Mouse (Mus musculus) cerebellum, postnatal 10 days (tissue): ENCODE measurements around the gene Pou5f2.
A peak's percentile ranks its signal among the peaks of the same experiment; 100 is the strongest.

Source experiments
- DNase-seq, 2 experiments: peaks; one replicate each; pipeline ENCODE4 v3.0.0; 2021; ENCODE audit warnings: mixed read lengths in 2 of 2

The Pou5f2 gene

GRCm38 (mm10) chr13:78024683-78025294, at the start of gene Pou5f2:
Pou5f2 (plus strand) TSS chr13:78024902.
- DNase-seq: peak; percentile 40 to 43

DNA sequence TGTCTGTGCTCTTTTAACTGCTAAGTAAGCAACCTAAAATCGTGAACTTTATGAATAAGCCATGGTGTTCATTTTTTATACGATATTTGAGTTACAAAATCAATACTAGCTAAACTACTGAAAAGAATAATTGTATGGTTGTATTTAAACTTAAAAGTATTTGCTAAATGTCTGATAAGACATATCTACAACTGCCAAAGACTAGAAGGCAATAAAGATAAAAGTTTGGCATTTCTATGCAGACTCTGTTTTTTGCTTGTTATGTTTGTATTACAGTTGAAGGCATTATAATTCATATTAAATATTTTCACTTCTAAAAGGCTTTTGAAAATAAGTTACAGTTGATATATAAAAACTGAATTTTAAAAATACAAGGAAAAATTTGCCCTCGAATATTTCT, 48.5 kb upstream of the Pou5f2 start:
- DNase-seq: no peak

- no peak for DNase-seq
Measured at GRCm38 (mm10) chr13:77977121-77977520, 47.6 kb upstream of the Pou5f2 start.

GRCm38 (mm10) chr13:77982105-77982851, 42.4 kb upstream of the Pou5f2 start:
- peak; percentile 72 to 80 for DNase-seq

DNA sequence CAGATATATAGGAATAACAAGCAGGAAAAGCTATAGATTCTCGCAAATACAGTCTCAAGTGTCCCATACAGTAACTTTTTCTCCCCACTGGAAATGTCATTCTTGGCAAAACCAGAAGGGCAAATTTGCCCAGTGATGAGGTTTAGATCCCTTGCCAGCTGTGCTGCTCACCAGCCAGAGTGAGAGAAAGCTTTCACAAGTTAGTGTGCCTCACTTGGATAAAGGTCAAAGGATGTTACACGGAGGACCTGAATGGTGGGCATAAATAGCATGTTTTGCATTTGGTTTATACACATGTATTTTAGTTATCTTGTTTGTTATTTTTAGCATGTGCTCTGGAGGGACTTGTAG, 41.9 kb upstream of the Pou5f2 start:
- DNase-seq: no peak

DNA sequence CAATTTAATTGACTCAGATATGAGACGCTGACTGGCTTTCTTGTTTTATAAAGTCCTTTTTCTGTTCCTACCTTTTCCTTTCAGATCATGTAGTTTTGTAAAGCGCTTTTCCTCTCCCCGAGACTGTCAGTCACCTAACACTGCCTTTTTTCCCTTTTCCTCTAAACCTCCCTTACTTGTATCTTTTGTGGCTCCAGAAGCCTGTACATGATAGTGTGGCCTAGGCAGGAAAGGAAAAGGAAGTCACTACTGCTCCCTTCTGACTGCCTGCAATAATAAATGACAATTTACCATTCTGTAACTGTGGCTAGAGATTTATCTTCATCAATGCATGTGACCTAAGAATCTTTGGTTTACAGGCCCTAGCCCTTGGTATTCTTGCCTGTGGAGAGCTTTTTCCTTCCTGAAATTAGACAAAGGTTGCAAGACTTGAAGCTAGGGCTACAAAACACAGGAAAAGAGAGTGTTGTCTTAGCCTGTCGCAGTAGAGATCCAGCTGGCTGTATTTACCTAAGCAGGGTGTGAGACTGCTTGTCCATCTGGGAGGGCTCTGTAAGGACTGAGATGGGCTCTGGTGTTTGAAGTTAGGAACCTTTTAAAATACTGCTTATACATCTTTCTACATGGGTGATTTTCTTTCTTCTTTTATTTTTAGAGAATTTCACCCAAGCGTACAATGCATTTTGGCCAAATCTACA, 33.4 kb upstream of the Pou5f2 start:
- no peak for DNase-seq

- DNase-seq: no peak
Measured at GRCm38 (mm10) chr13:78004649-78005048, 20.1 kb upstream of the Pou5f2 start.

DNA sequence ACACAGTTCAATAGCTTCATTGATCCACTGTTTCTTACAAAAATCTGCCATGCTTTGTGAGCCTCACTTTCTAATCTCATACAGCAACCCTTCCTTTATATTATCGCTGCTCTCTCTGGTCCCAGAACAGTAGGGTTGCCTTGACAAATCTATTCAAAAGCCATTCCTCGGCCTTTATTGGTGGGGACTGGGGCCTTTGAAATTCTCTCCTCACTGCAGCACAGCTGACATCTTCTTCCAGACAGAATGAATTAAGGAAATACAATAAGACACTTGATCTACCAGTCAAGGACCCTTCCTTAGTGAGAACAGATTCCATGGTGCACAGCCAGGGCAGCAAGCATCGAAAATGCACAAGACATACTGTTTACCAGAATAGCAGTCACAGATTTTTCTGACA, 19.4 kb upstream of the Pou5f2 start:
- DNase-seq: no peak

DNA sequence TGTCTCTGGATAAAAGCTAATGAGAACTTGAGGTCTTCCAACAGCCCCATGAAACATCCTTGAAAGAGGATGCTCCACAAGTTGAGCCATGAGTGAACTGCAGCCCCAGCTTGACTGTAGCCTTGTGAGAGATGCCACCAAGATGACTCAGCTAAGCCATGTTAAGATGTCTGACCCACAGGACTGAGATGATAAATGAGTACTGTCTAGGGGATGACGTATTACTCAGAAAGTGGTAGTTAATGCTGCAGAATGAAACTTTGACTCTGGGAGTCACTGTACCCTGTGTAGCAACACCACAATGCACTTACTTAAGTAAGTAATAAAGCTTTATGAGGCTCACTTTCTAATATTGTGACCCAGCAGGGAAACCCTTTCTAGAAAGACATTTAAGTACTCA, 14.5 kb upstream of the Pou5f2 start:
- DNase-seq: no peak

- no peak for DNase-seq
Measured at GRCm38 (mm10) chr13:78032821-78033220, 8.1 kb downstream of the Pou5f2 start.

DNA sequence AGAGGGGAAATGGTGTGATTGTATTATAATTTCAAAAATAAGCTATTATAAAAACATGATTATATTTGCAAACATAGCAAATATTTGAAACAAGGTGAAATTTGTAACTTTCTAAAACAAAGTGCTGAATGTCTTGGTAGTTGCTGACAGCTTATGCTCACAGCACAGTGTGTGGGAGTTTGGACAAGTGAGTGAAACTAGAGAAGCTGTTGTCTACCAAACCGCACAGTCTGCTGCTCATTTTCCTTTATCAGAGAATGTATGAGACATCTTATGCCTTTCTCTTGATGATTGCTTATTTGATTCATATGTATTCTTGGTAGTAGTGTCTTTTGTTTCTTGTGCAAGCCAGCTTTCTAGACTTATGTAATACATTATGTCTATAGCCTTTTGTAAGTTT, 12.5 kb downstream of the Pou5f2 start:
- DNase-seq: no peak

DNA sequence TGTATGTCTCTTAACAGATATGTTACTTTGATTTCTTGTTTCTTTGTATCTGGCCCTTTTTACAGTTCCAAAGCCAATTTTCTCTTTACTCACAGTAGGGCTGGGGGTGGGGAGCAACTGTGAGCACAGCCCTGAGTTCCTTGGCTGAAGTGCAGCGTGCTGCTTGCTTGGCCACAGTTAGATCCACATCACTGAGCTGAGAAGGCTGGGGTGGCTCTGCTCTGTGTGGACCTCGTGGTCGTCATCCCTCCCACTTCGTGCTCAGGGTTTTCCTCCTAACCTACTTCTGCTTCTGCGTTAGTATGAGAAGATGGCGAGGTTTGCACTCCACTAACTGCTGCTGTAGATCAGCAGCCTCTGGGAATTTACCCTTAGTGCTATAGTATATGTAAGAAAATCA, 18.5 kb downstream of the Pou5f2 start:
- DNase-seq: peak in 1 of 2 experiments; percentile 6

DNA sequence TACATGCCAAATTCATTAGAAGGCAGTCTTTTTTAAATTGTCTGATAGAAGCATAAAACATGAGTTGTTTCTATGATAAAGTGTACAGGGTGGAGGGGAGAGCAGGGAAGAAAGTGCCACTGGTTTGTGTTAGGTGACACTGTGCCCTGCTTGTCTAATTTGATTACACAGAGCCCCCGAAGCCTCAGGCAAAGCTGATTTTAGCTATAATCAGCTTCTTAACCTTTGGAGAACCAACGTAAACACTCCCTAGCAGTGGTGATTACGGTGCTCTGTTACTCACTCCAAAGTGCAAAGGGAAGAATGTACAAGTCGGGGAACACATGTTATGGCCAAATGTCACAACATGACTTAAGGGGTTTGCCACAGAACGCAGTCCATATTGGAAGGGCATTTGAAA, 20.4 kb downstream of the Pou5f2 start:
- no peak for DNase-seq
